Mouse (Mus musculus) Patski (cell line): ENCODE results near the gene Grm1. TPM values are rescaled to one million over a fixed set of nuclear protein-coding genes. Genes with fewer than 3 reads are reported as not detected.

Experiments used
- ATAC-seq: fragments of 100-300 bp; one replicate; pipeline ENCODE4 v1.8.0; 2021
- CTCF ChIA-PET: fragments of 350-600 bp; sonication (Branson Sonifier 250); formaldehyde crosslinking; loops from one replicate; lab custom pipeline; 2022; ENCODE audit warnings: inconsistent platforms; lab: Charles Lee
- POLR2A ChIA-PET: fragments of 350-600 bp; sonication (Branson Sonifier 250); formaldehyde crosslinking; loops from one replicate; lab custom pipeline; 2022; ENCODE audit warnings: antibody characterized with exemption, inconsistent platforms; lab: Charles Lee
- DNase-seq: peaks from one replicate; pipeline ENCODE4 v3.0.0-alpha.2; 2011; ENCODE audit warnings: low read depth, low spot score
- H3K27me3 ChIP-seq: fragments of 371-371 bp; one replicate; pipeline ENCODE4 v1.5.1; 2021
- CTCF ChIP-seq: fragments of 100-300 bp; IDR thresholded peaks from one replicate; pipeline ENCODE4 v1.5.1; 2021
- in situ Hi-C: fragments of 300-500 bp; cut with MboI; formaldehyde crosslinking; loops from 3 replicates; pipeline ENCODE4 v1.11.1; 2018; ENCODE audit warnings: low pct_unique_long_range_greater_than_20kb, mixed read lengths
- polyA plus RNA-seq: library from polyadenylated mRNA; unstranded; gene quantifications from one replicate; pipeline ENCODE4 v1.2.3, GENCODE M21; 2021

Gene Grm1
- polyA plus RNA-seq, 1 experiment from 2014 or later, result not detected

- no peak for DNase-seq
- ATAC-seq, result no peak
- POLR2A ChIA-PET, result no interaction called here
- no peak for TF ChIP-seq CTCF
- in situ Hi-C loops, result no loop called here
- peaks cover 3% of the 10 kb centered on the region for H3K27me3 ChIP-seq
- CTCF ChIA-PET, result no interaction called here
Observed at GRCm38 (mm10) chr10:10774827-10775226, 307.3 kb downstream of the Grm1 start.

DNA sequence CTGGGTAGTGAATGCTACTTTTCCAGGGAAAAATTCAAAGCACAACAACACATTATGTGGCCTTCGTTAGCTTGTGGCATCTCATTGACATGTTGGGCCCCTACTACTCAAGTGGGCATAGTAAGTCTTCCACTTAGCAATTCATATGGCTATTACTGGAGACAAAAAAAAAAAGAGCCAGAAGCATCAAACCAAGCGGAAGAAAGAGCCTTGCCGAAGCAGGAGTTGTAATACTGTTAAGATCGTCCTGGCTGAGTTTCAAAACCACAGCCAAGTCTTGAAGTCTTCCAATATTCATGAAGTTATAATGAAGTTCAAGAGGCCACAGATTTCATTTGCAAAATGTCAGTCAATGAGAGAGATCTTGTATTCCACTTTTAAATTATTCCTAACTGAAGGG lies 319.1 kb downstream of the Grm1 start:
- ATAC-seq, result no peak
- POLR2A ChIA-PET, result no interaction called here
- no peak for TF ChIP-seq CTCF
- CTCF ChIA-PET, result no interaction called here
- H3K27me3 ChIP-seq, result no peaks in the 10 kb centered on the region
- in situ Hi-C loops, result no loop called here
- DNase-seq, result no peak

- ChIA-PET CTCF (no interaction called here), POLR2A (no interaction called here)
- in situ Hi-C loops, result no loop called here
- no peak for TF ChIP-seq CTCF
- DNase-seq, result no peak
- no peak for ATAC-seq
- no peaks in the 10 kb centered on the region for H3K27me3 ChIP-seq
Observed at GRCm38 (mm10) chr10:10761274-10761673, 320.9 kb downstream of the Grm1 start.

GRCm38 (mm10) chr10:10760801-10761200 lies 321.4 kb downstream of the Grm1 start:
- ChIA-PET CTCF (no interaction called here), POLR2A (no interaction called here)
- in situ Hi-C loops, result no loop called here
- DNase-seq, result no peak
- no peaks in the 10 kb centered on the region for H3K27me3 ChIP-seq
- TF ChIP-seq CTCF, result no peak
- no peak for ATAC-seq

GRCm38 (mm10) chr10:10751033-10751432 lies 331.1 kb downstream of the Grm1 start:
- ATAC-seq, result no peak
- DNase-seq, result no peak
- peaks cover 3% of the 10 kb centered on the region for H3K27me3 ChIP-seq
- ChIA-PET CTCF (no interaction called here), POLR2A (no interaction called here)
- in situ Hi-C loops, result no loop called here
- TF ChIP-seq CTCF, result no peak

DNA sequence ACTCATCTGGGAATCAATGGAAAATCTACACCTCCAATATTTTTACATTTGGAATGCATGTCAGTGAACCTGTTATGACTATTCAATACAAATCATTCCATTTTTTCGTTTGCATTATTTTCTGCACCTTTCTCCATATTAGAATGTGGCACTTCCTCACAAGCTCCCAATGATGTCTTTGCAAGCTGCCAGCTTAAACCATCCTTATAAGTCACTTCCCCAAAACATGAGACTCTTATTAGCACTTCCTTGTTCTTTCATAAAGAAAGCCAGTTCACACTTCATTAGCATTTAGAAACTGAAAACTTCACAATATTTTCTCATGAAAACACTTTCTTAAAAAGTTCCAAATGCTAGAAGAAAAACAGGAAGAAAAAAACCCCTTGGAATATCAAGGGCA lies 338.1 kb downstream of the Grm1 start:
- no peak for ATAC-seq
- no peak for TF ChIP-seq CTCF
- DNase-seq, result no peak
- POLR2A ChIA-PET, result no interaction called here
- CTCF ChIA-PET, result no interaction called here
- in situ Hi-C loops, result no loop called here
- H3K27me3 ChIP-seq, result no peaks in the 10 kb centered on the region

GRCm38 (mm10) chr10:10742172-10742571 lies 340.0 kb downstream of the Grm1 start:
- ATAC-seq (no peak), DNase-seq (no peak)
- CTCF ChIA-PET, result no interaction called here
- TF ChIP-seq CTCF, result no peak
- in situ Hi-C loops, result no loop called here
- POLR2A ChIA-PET, result no interaction called here
- no peaks in the 10 kb centered on the region for H3K27me3 ChIP-seq

DNA sequence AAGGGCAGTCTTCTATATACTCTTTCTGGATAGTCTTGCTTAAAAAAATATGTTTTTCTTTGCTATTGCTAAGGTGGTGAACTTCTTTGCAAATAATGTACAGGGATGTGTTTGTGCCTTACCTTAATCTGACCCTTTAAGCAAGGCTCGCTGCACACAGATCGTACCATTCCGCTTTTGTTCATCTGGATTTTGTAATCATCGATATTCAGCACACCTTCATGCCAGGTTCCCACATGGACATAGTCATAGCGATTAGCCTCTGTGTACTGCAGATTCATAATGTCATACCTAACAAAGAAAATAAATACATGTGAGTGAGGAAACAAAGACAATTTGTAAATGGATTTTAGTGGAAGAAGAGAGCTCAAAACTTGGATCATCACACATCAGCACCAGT lies 340.8 kb downstream of the Grm1 start:
- TF ChIP-seq CTCF, result no peak
- DNase-seq (no peak), ATAC-seq (no peak)
- ChIA-PET POLR2A (no interaction called here), CTCF (no interaction called here)
- H3K27me3 ChIP-seq, result no peaks in the 10 kb centered on the region
- in situ Hi-C loops, result no loop called here

- ChIA-PET CTCF (no interaction called here), POLR2A (no interaction called here)
- no peaks in the 10 kb centered on the region for H3K27me3 ChIP-seq
- no peak for TF ChIP-seq CTCF
- ATAC-seq, result no peak
- in situ Hi-C loops, result no loop called here
- DNase-seq, result no peak
Observed at GRCm38 (mm10) chr10:10740729-10741128, 341.4 kb downstream of the Grm1 start.

DNA sequence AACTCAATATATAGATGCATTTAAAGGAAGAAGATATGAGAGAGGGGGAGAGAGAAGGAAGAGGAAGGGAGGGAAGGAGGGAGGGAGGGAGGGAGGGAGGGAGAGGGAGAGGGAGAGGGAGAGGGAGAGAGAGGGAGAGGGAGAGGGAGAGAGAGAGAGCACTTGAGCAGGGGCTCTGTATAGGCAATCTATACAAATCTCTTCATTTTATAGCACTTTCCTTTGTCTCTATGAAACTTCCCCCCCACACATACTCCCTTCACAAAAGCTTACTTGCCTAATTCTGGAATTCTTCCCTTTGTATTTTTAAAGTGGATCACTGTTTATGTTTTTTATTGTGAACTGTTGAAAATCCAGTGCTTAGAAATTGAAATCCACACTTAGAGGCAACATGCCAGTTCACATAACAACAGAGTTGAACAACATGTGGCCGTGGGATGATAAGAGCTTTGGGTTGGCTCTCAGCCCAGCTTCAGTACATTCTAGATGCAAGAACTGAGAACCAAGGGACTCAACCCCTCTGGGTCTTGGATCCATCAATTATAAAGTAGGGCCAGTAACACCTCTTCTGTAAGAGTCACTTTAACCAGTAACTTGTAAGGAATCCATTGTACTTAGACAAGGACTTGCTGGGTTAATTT lies 345.0 kb downstream of the Grm1 start:
- peaks cover 7% of the 10 kb centered on the region for H3K27me3 ChIP-seq
- DNase-seq, result no peak
- no peak for TF ChIP-seq CTCF
- ChIA-PET POLR2A (no interaction called here), CTCF (no interaction called here)
- in situ Hi-C loops, result no loop called here
- no peak for ATAC-seq

GRCm38 (mm10) chr10:10734561-10734960 lies 347.6 kb downstream of the Grm1 start:
- in situ Hi-C loops, result no loop called here
- DNase-seq (no peak), ATAC-seq (no peak)
- no peak for TF ChIP-seq CTCF
- ChIA-PET POLR2A (no interaction called here), CTCF (no interaction called here)
- H3K27me3 ChIP-seq, result peaks cover 7% of the 10 kb centered on the region

DNA sequence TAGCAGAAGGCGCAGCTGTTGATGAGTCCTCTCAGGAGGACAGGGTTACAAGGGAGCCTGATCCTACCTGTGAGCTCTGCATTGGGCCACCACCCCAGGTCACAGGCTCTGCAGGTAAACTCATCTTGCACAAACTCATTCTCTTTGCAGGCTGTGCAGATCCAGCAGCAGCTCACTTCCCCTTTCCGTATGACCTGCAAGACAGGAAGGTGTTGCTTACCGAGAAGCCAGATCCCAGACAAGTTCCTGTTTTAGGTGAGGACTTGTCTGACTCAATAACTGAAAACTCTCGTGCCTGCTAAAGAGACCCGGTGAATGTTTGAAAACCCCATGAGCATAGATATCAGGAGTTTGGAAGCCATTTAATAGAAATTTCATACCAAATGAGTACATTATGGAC lies 349.1 kb downstream of the Grm1 start:
- no peak for TF ChIP-seq CTCF

More for the DNA sequence above, 349.1 kb downstream of the Grm1 start:
- peaks cover 7% of the 10 kb centered on the region for H3K27me3 ChIP-seq
- ATAC-seq (no peak), DNase-seq (no peak)
- CTCF ChIA-PET, result no interaction called here
- POLR2A ChIA-PET, result no interaction called here
- in situ Hi-C loops, result no loop called here
